Comparison of ENCODE assay signal across 33 mouse cellular contexts in the genomic region with DNA sequence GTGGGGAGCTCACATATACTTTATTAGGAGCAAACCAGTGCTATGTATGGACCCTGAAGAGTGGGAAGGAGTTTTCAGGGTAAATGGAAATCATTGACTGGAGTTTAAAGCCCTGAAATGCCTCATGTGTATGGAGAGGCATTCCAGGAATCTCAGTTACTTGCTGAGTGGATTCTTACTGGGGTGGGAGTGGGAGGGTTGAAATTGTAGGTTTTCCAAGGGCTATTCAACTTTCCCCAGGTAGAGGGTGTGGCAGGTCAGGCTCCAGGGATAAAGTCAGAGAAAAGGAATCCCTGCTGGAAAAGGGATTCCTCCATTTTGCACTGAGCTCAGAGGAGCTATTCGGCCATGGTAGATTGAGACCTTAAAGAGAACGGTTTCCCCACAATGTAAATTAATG. TPM values are rescaled to one million over a fixed set of nuclear protein-coding genes. Genes with fewer than 3 reads are reported as not detected.
"Had no signal": no experiment of that assay in that cellular context is flagged by ENCODE, and none has a peak within 500 bp of the region (broad histone marks: within the 10 kb centered on the region; RNA-seq: fewer than 3 reads in every experiment).

No protein-coding gene starts in this region.

- H3K9me3 ChIP-seq: heart, embryonic 10.5 days; hindbrain, embryonic 10.5 days; hindbrain, embryonic 12.5 days; intestine, embryonic 15.5 days; kidney, embryonic 15.5 days; limb, embryonic 13.5 days; limb, embryonic 15.5 days; liver, embryonic 12.5 days had no signal

- H3K4me3 ChIP-seq: heart, embryonic 10.5 days; heart, embryonic 12.5 days; hindbrain, embryonic 10.5 days; hindbrain, embryonic 12.5 days; intestine, embryonic 15.5 days; kidney, embryonic 15.5 days; layer of hippocampus, adult 2 months; left cerebral cortex, adult 2 months; limb, embryonic 13.5 days; limb, embryonic 15.5 days; liver, embryonic 12.5 days had no signal

- H3K4me2 ChIP-seq: heart, embryonic 12.5 days; hindbrain, embryonic 12.5 days; hindbrain, embryonic 14.5 days; intestine, embryonic 15.5 days; kidney, embryonic 15.5 days; limb, embryonic 13.5 days; limb, embryonic 15.5 days; liver, embryonic 12.5 days had no signal

- H3K36me3 ChIP-seq: heart, embryonic 10.5 days; heart, embryonic 12.5 days; hindbrain, embryonic 10.5 days; hindbrain, embryonic 12.5 days; intestine, embryonic 15.5 days; kidney, embryonic 15.5 days; limb, embryonic 13.5 days; limb, embryonic 15.5 days; liver, embryonic 12.5 days had no signal

- H3K4me1 ChIP-seq: heart, embryonic 10.5 days; heart, embryonic 12.5 days; hindbrain, embryonic 10.5 days; hindbrain, embryonic 12.5 days; intestine, embryonic 15.5 days; kidney, embryonic 15.5 days; limb, embryonic 13.5 days; limb, embryonic 15.5 days; liver, embryonic 12.5 days had no signal

- H3K27ac ChIP-seq: heart, embryonic 10.5 days; hindbrain, embryonic 10.5 days; hindbrain, embryonic 12.5 days; hindbrain, embryonic 14.5 days; intestine, embryonic 15.5 days; kidney, embryonic 15.5 days; kidney, postnatal 0 days; layer of hippocampus, adult 2 months; left cerebral cortex, adult 2 months; limb, embryonic 13.5 days; limb, embryonic 15.5 days; liver, embryonic 12.5 days had no signal

- DNase-seq: gastrocnemius, postnatal 25 days; heart, adult 18-20 months; heart, postnatal 10 days; heart, postnatal 4 days; kidney, adult 11 months; kidney, adult 2 months; kidney, adult 9 months; kidney, postnatal 14 days; kidney, postnatal 36 days; left cerebral cortex, postnatal 4 days had no signal

- H3K9ac ChIP-seq: heart, embryonic 12.5 days; hindbrain, embryonic 12.5 days; hindbrain, embryonic 14.5 days; intestine, embryonic 15.5 days; kidney, embryonic 15.5 days; limb, embryonic 13.5 days; limb, embryonic 15.5 days; liver, embryonic 12.5 days had no signal

- ATAC-seq: hindbrain, embryonic 16.5 days; inflammation-experienced regulatory T-cells, adult 6 months; intestine, embryonic 15.5 days; liver, embryonic 12.5 days had no signal

- H3K27me3 ChIP-seq: heart, embryonic 12.5 days; hindbrain, embryonic 12.5 days; intestine, embryonic 15.5 days; kidney, embryonic 15.5 days; limb, embryonic 13.5 days; limb, embryonic 15.5 days; liver, embryonic 12.5 days had no signal

RNA-seq across cellular contexts. Expression of gene Marco, which starts 25.1 kb away (rescaled TPM):
- total RNA-seq: gastrocnemius, adult 18-20 months; gastrocnemius, adult 8-10 months; granulocyte monocyte progenitor cell, adult 5-6 weeks; heart, postnatal 10 days; layer of hippocampus, adult 2 months; layer of hippocampus, postnatal 10 days; layer of hippocampus, postnatal 25 days; left cerebral cortex, adult 2 months; left cerebral cortex, postnatal 14 days had no signal
- polyA plus RNA-seq: heart, embryonic 10.5 days; heart, embryonic 12.5 days; heart, embryonic 14.5 days; hindbrain, embryonic 10.5 days; hindbrain, embryonic 12.5 days; kidney, postnatal 0 days; limb, embryonic 11.5 days had no signal
